Mouse (Mus musculus) adrenal gland, adult (tissue): ENCODE results near the gene Nrarp.

Experiments used
- DNase-seq, 2 experiments: peaks; one replicate each; pipeline ENCODE4 v3.0.0; 2022 to 2023; ENCODE audit warnings: low spot score in 1 of 2; ENCODE audit not compliant: inconsistent age in 2 of 2

Nrarp gene

DNA sequence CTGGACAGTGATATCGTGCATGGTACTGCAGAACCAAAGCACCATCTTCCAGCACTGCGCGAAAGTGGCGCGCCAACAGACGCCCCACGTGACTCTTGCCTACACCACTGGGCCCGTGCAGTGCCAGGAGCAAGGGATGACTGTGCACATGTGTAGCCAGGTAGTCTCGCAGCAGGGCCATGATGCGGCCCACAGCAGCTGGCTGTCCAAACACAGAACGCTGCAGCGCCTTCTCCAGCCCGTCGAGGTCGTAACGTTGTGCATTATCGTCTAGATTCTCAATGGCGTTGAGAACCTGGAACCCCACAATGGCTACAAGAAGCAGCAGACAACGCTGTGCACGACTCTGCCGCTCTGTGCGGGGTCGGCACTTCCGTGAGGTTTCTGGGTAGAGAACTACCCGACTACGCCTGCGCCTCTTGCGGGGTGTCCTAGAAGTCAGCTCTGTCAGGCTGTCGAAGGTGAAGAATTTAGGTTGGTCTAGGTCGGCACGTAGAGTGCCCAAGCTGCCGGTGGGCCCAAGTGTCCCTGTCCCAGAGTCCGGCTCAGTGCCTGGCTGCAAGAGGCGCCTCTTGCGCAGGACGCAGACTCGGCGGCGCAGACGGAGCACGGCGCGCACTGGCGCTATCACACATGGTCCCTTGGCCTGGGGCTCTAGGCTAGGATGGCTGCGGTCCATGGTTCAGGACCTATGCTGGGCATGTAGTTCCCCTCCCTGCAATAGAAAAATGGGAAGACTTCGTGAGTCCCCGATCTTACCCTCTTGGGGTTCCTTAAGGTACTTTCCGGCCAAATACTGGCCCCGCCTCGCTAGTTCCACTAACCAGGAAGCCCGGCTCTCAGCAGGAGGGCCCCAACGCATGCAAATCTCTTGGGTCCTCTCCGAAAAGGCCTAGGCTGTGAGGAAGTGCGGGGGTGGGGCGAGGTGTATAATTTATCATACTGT is 14.9 kb downstream of the Nrarp start:
- DNase-seq: peak; percentile 78 to 93

DNA sequence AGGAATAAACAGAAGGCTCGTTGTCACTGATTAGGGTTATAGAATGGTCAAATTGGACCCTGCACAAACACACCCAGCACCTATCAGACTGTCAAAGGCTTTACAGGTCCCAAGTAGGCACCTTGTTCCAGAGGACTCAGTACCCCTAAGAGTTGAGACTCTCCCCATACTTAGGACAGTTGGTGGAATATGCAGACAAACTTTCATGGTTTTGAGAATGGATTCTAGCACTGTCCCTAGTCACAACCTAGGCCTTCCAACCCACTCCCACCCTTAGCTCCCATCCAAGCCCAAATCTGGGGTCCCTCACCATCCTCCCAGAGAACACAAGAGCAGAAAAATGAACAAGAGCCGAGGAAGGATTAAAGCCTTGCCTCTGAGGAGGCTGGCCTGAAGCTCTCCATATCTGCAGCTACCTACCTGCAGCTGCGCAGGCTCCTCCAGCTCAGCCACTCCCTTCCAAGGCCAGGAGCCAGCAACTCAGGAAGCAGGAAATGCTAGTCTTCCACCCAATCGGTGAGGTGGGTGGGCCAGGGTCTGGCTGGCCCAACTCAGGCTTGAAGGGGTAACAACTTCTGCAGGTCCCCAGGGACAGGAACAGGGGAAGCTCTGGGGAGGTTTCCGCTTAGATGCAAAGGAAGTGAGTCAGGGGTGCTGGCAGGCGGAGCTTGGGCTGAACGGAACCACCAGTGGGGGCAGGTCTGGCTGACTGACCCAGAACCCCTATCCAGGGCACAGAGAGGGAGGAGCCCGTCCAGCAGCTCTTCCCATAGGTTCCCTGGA is 15.8 kb downstream of the Nrarp start, which contains the start of gene Tor4a:
Tor4a (minus strand) TSS at position 715 of the 783 bp plus-strand sequence.
- peak; percentile 91 to 96 for DNase-seq

DNA sequence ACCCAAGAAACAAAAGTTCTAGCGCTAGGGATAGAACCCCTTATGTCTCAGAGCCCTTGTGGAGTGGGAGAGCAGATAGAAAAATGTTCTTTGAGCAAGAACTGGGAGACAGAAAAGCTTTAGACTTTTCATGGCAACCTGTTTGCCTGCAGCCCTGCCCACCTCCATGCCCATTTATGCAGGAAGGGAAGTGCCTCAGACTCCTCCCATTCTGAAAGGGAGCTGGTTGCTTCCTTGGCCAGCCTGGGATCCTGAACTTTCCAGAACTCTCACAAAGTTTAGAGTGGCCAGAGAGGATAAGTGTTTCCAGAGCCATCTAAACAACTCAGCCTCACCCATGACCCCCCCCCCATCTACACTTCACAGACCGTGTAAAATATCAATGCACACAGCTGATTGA is 16.6 kb downstream of the Nrarp start:
- DNase-seq: no peak

DNA sequence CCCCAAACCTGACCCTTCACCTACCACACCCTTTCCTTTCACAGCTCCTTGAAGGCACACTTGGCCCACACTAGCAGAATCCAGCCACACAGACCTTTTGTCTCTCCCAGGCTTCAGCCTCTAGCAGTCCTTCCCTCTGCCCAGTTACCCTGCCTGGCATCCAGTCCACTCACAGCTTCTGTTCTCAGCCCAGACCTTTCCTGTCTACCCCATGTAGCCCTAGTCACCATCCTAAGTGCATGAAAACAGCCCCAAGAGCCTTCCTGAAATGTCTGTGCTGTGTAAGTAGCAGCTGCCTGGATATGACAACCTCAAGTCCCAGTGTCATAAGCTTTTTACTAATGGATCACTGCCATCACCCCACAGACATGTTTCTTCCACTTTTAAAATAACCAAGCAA is 17.4 kb downstream of the Nrarp start:
- DNase-seq: no peak

DNA sequence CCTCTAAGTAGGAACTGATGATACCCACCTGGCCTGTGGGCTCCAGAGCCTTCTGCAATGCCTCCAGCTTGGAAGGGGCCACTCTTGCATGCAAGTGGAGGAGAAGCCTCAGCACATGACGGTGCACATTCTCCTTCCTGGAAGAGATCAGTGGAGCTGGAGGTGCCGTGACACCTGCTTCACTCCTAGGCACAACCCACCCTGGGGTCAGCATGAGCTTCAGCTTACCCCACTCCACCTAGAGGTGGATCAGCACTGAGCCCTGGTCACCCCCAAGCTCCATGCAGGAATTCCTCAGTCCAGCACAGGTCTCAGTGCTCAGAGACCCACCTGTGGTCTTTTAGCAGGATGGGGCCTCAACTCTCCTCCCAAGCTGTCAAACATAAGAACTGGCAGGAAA is 20.1 kb downstream of the Nrarp start:
- DNase-seq: no peak

DNA sequence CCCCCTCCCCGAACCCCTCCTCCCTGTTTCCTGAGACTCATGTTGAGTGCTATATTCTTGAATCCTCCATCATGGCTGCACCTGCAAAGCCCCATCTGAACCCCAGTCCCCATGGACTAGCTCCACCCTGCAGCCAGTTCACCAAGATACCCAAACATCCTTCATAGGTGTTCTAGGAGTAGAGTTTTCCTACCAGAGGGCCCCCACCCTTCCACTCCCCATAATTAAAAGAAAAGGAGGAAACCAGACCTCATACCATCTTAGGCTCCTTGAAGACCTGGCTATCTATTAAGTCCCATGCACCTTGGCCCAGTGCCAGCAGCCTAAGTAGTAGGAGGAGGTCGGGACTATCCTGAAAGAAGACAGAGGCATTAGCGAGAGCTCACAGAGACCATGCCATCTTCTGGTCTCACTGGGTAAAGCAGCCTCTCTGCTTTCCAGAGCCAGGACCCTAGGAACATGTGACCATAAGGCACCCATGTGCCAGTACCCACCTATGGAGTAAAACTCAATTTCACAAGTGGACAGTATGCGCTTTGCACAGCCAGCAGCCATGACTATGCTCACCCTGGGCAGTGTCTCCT is 23.2 kb downstream of the Nrarp start:
- DNase-seq: no peak

DNA sequence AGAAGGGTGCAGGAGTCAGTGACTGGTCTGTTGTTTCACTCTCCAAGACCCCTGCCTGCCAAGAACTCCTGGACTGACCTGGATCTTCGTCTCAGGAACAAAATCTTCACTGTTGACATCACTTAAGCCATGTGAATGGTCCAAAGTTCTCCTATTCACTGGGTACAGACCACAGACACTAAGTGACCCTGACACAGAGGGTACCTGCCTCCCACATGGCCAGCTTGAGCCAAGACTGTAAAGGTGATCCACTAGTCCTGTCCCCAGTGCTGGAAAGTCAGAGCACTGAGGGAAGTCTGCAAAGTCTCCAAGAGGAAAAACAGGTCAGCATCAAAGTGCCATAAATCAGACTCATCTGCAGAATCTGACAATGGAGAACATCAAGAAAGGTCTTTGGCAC is 27.0 kb downstream of the Nrarp start:
- no peak for DNase-seq

DNA sequence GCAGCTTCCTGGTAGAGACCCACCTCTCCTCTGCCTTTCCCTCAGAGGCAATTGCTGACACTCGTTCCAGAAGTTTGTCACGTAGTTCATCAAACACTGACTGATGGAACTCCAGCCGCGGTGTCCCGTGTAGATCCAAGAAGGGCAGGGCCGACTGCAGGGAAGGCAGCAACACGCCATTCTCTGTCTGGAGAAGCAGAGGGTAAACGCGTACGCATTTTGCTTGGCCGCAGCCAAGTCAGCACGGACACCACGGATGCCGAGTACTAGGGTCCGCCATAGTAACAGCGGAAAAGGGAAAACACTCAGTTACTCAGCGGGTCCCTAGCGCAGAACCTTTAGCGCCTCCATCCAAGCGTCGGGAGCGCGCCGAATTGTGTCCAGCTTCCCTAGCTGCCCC is 30.1 kb downstream of the Nrarp start:
- DNase-seq: no peak

DNA sequence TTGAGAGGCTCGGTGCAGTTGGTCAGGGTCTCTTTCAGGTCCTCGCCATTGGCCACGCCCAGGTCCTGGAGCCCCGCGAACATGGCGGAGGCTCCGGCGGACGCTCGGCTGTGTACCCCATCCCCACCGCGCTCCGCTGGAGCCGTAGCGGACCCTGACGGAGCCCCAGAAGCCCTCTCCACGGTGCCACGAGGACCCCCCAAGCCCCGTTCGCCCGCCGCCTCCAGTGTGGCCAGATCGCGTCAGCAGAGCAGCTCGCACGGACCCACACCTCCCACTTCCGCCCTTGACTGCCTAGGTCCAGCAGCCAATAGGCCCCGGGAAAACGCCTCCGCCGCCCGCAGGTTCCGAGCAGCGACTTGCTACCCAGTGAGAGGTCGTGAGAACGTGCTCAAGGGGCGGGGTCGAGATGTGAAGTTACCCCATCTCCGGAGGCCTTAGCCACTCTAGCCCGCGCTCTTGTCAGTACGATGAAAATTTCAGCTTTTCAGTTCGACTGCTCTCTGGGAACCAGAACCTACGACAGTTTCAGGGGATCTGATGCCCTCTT is 30.6 kb downstream of the Nrarp start, which contains the start of gene Nelfb:
Nelfb (minus strand) TSS at position 369 of the 550 bp plus-strand sequence.
- peak; percentile 91 to 98 for DNase-seq

DNA sequence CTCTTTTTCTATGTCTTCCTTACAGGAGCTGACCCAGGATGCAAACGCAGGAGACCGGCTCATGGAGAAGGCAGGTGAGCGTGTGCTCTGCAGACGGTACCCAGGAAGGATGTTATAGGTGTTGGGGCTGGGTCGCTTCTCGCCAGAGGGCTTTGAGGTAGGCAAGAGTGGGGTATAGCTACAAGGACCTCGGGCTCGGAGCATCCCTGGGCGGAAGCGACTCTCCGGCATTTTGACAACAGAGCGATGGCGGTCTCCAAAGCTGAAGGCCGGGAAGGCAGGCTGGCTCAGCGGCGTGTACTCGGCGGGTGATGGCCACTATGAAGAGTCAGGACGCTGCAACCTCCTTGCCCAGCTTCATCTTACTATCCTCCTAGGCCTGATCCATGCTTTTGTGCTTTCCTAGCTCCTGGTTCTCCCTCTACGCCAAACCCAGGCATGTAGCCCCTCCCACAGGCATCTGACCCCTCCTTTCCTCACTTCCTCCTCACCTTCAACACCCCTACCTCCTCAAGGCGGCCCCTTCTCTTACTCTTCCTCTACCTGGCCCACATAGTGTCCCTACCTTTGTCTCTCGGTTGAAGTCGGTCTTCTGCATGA is 32.8 kb downstream of the Nrarp start:
- no peak for DNase-seq

DNA sequence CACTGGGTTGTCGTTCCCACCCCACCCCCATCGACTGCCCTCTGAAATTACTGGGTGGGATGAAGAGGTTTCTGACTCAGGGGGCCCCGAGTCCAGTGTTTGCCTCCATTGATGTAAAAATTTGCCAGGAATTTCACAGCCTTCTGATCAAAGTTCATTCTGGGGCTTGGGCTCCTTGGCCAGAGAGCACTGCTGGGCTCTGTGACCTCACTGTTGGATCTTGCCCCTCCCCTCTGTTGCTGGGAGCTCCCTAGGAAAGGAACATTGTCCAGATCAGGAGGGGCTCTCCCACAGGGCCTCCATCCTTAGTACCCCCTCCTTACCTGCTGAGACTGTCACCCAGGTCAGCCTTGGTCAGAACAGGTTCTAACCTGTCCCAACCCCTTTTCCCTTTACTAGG is 33.9 kb downstream of the Nrarp start, which contains the start of gene Stpg3:
Stpg3 (minus strand) TSS at position 194 of the 400 bp plus-strand sequence.
- no peak for DNase-seq

DNA sequence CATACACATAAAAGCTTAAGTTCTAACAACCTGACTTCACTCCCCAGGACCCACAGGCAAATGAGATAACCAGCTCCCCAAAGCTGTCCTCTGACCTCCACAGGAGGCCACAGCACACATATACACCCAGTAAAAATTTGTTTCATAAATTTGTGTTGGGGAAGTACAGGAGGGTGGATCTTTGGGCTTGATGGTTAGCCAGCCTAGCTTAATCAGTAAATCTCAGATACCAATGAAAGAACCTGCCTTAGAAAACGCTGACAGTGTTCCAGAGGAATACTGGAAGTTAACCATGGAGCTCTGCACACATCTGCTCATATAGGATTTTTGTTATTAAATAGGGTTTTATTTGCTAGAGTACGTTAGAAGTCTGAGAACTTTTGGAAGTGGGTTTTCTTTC is 37.1 kb downstream of the Nrarp start:
- no peak for DNase-seq

DNA sequence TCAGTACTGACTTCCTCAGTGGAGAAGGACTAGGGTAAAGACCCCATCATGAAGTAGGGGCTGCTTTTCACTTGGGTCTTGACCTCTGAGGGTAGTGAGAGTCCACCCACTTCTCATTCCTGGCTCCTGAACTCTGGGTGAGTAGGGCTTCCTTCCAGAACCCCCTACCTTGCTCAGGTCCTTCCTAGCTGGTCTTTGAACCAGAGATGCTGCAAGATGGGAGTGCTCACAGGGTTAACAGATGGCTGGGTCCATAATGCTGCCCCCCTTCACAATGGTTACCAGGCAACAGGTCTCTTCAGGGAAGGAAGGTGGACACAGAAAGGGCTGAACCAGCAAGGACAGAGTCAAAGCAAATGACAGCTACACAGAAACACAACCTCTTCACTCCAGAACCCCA is 37.9 kb downstream of the Nrarp start, which contains the start of gene Fam166a:
Fam166a (plus strand) TSS at position 301 of the 400 bp plus-strand sequence.
- no peak for DNase-seq

DNA sequence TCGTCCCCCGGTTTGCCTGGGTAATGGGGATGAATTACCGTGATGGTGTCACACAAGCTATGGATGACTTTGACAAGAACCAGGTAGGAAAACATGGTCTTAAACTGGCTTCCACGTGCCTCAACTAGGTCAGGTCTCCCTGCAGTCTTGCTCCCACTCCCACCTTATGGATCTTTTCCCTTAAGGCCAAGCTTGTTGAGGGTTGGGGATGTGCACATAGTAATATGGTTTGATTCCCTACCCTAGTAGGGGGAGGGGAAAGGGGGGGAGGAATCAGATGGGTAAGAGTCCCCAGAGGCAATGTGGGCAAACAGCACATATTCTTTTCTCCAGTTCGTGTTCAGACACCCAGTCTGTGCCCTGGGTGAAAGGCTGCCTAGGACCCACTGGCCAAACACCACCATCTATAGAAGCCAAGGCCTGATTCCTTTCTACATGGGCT is 40.8 kb downstream of the Nrarp start:
- no peak for DNase-seq

DNA sequence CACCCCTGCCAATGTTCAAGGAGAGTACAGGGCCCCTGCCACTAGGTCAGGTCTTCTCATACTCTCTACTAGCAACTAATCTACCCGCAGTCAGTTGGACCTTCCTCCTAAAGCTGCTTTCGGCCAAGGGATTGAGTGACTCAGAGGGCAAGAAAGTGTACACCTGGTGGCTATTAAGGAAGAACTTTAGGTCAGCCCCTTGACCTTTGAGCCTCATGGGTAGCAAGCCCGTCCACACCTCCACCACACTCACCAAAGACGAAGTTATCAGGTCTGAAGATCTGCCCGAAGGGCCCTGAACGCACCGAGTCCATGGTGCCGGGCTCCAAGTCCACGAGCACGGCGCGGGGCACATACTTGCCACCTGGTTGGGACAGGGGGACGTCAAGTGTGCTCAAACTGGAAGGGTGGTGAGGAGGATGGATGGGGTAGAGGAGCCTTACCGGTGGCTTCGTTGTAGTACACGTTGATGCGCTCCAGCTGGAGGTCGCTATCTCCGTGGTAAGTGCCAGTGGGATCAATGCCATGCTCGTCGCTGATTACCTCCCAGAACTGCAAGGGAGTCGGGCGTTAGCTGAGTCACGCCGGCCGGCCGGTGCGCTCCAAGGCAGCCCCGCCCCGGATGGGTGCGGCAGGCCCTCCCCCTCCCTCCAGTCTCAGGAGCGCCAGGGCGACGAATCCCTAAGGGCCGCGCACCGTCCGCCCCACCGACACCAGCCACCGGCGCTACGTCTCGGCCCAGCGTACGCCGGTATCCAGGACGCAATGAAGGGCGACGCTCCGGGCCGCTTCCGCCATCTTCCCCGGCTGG is 43.3 kb downstream of the Nrarp start:
- DNase-seq: peak; percentile 94 to 97

DNA sequence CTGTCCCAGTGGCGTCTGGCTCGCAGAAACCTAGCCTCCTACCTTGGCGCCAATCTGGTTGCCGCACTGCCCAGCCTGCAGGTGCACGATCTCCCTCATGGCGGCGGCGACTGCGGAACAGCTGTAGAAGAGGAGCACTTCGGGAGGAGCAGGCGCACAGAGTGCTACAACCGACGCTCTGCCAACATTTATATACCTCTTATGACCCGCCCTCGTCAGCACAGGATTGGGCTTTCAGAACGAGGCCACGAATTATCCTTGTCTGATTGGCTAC is 43.9 kb downstream of the Nrarp start, which contains the start of gene Tubb4b:
Tubb4b (minus strand) TSS at position 211 of the 274 bp plus-strand sequence.
- no peak for DNase-seq

DNA sequence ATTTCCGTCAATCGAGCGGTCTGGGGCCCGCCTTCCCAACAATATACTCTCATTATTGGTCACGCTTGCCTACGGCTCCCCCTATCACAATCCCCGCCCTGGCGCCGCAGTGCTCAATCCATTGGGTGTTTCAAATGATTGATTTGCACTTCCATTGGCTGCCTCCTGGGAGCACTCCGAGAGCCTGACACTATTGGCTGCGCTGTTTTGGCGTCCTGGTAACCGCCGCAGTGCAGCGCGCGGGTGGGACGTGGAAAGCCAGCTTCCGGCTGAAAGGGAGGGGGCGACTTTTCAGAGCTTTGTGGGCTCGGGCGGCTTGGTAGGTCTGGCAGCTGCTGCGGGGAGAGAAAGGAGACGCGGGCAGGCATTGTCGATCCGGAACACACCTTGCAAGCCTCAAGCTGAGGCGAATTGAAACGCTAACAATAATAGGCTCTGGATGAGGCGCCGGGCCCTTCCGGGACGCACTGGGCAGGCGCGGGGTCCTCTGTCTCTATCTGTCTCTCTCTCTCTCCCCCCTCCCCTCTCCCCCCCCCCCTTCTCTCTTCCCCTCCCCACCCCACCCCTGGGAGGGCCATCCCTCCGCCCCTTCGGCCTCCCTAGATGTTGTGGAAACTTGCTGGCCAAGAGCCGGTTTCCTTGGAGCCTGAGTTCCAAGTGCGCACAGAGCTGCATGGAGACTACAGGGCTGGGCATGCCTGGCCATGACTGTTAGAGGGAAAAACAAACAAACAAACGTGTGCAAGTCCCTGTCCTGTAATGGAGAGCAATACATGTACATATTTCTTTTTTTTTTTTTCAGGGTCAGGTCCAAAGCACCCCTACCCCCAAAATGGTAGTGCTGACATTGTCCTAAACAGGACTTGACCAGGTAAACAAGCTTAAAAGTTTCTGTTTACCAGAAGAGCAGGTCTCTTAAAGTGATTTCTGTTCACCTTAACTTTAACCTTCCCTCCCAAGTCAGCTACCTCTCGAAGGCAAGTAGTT is 44.5 kb downstream of the Nrarp start:
- DNase-seq: peak; percentile 99

DNA sequence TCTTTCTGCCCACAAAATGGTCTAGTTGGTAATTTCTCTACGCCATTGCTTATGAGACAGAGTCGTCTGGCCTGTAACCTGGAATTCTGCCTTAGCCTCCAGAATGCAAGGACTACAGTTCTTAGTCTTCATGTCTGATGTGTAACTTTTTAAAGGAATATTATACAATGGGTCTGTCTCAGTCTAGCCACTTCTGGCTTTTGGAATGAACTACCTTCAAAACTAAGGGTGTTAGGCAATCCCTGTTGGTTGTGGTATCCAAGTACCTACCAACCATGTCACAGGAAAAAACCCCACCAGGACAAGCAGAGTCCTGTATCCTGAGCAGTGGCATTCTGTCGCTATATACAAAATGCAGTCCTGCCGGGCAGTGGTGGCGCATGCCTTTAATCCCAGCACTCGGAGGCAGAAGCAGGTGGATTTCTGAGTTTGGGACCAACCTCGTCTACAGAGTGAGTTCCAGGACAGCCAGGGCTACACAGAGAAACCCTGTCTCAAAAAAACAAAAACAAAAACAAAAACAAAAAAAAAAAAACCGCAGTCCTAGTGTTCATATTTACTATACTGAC is 45.3 kb downstream of the Nrarp start:
- peak in 1 of 2 experiments; percentile 51 for DNase-seq
